Mouse (Mus musculus): ENCODE data around the gene Lrmda. TPM values are rescaled to one million over a fixed set of nuclear protein-coding genes. Genes with fewer than 3 reads are reported as not detected.

Lrmda gene
- polyA plus RNA-seq, 1 experiment from 2014 or later = 0.60 TPM

- H3K4me1 ChIP-seq = peaks cover 10% of the 10 kb centered on the region; the same call in 1 of the 2 replicates
- 69% methylated on average over 7 of the region's 7 CpGs for WGBS
- H3K27ac ChIP-seq = no peak overlapping the region
- no peaks in the 10 kb centered on the region for H3K9me3 ChIP-seq
- H3K27me3 ChIP-seq (ENCODE audit: insufficient read depth, poor library complexity, severe bottlenecking) = peaks cover 6% of the 10 kb centered on the region; the same call in 1 of the 2 replicates
- no peak for DNase-seq (ENCODE audit: low spot score)
- no peaks in the 10 kb centered on the region for H3K36me3 ChIP-seq
- no peak overlapping the region for H3K4me3 ChIP-seq
These were observed 304.2 kb downstream of the Lrmda start for GRCm38 (mm10) chr14:22323530-22324292.

- Histone ChIP-seq H3K27me3 (ENCODE audit: insufficient read depth, poor library complexity, severe bottlenecking) (peaks cover 6% of the 10 kb centered on the region; the same call in 1 of the 2 replicates), H3K4me1 (peaks cover 10% of the 10 kb centered on the region; the same call in 1 of the 2 replicates), H3K27ac (no peak overlapping the region), H3K36me3 (no peaks in the 10 kb centered on the region), H3K9me3 (no peaks in the 10 kb centered on the region), H3K4me3 (no peak overlapping the region)
- 46% methylated on average over 11 of the region's 11 CpGs for WGBS
- peak; percentile 76 for DNase-seq (ENCODE audit: low spot score)
These were observed 306.9 kb downstream of the Lrmda start for GRCm38 (mm10) chr14:22326218-22326964.

GRCm38 (mm10) chr14:22329191-22329590 lies 309.7 kb downstream of the Lrmda start:
- 77% methylated on average over 3 of the region's 3 CpGs for WGBS
- Histone ChIP-seq H3K27me3 (ENCODE audit: insufficient read depth, poor library complexity, severe bottlenecking) (peaks cover 10% of the 10 kb centered on the region; the same call in 1 of the 2 replicates), H3K9me3 (no peaks in the 10 kb centered on the region), H3K27ac (no peak overlapping the region), H3K4me1 (peaks cover 10% of the 10 kb centered on the region; the same call in 1 of the 2 replicates), H3K4me3 (no peak overlapping the region), H3K36me3 (no peaks in the 10 kb centered on the region)
- no peak for DNase-seq (ENCODE audit: low spot score)

- Histone ChIP-seq H3K9me3 (no peaks in the 10 kb centered on the region), H3K27ac (no peak overlapping the region), H3K4me3 (no peak overlapping the region), H3K36me3 (no peaks in the 10 kb centered on the region), H3K27me3 (ENCODE audit: insufficient read depth, poor library complexity, severe bottlenecking) (0 out of 2 replicates have a peak, but pooled peaks cover 4% of the 10 kb centered on the region), H3K4me1 (peaks cover 7% of the 10 kb centered on the region; the same call in 1 of the 2 replicates)
- 91% methylated on average over 5 of the region's 5 CpGs for WGBS
- DNase-seq (ENCODE audit: low spot score) = no peak
These were observed 315.7 kb downstream of the Lrmda start for GRCm38 (mm10) chr14:22335101-22335820.

GRCm38 (mm10) chr14:22339176-22339575 lies 319.7 kb downstream of the Lrmda start:
- 57% methylated on average over 6 of the region's 6 CpGs for WGBS
- Histone ChIP-seq H3K4me1 (peaks cover 7% of the 10 kb centered on the region; the same call in 1 of the 2 replicates), H3K27ac (no peak overlapping the region), H3K27me3 (ENCODE audit: insufficient read depth, poor library complexity, severe bottlenecking) (no peaks in the 10 kb centered on the region), H3K9me3 (no peaks in the 10 kb centered on the region), H3K4me3 (no peak overlapping the region), H3K36me3 (no peaks in the 10 kb centered on the region)
- no peak for DNase-seq (ENCODE audit: low spot score)

GRCm38 (mm10) chr14:22343357-22343756 lies 323.8 kb downstream of the Lrmda start:
- H3K27ac ChIP-seq = no peak overlapping the region
- H3K9me3 ChIP-seq = no peaks in the 10 kb centered on the region
- H3K4me3 ChIP-seq = no peak overlapping the region
- H3K36me3 ChIP-seq = no peaks in the 10 kb centered on the region
- WGBS = 49% methylated on average over 4 of the region's 4 CpGs
- peaks cover 3% of the 10 kb centered on the region; the same call in 1 of the 2 replicates for H3K27me3 ChIP-seq (ENCODE audit: insufficient read depth, poor library complexity, severe bottlenecking)
- DNase-seq (ENCODE audit: low spot score) = no peak
- H3K4me1 ChIP-seq = peaks cover 7% of the 10 kb centered on the region; the same call in 1 of the 2 replicates

GRCm38 (mm10) chr14:22345248-22345647 lies 325.7 kb downstream of the Lrmda start:
- no peak overlapping the region for H3K27ac ChIP-seq
- no peaks in the 10 kb centered on the region for H3K4me1 ChIP-seq
- no peak overlapping the region for H3K4me3 ChIP-seq
- H3K36me3 ChIP-seq = no peaks in the 10 kb centered on the region
- H3K9me3 ChIP-seq = no peaks in the 10 kb centered on the region
- WGBS = 85% methylated on average over 8 of the region's 8 CpGs
- no peak for DNase-seq (ENCODE audit: low spot score)
- peaks cover 3% of the 10 kb centered on the region; the same call in 1 of the 2 replicates for H3K27me3 ChIP-seq (ENCODE audit: insufficient read depth, poor library complexity, severe bottlenecking)

- 84% methylated on average over 5 of the region's 5 CpGs for WGBS
- Histone ChIP-seq H3K4me1 (no peaks in the 10 kb centered on the region), H3K27me3 (ENCODE audit: insufficient read depth, poor library complexity, severe bottlenecking) (peaks cover 8% of the 10 kb centered on the region; the same call in 1 of the 2 replicates), H3K4me3 (no peak overlapping the region), H3K27ac (no peak overlapping the region), H3K9me3 (no peaks in the 10 kb centered on the region), H3K36me3 (no peaks in the 10 kb centered on the region)
- no peak for DNase-seq (ENCODE audit: low spot score)
These were observed 334.1 kb downstream of the Lrmda start for GRCm38 (mm10) chr14:22353626-22354025.

- H3K27ac ChIP-seq = no peak overlapping the region
- peaks cover 8% of the 10 kb centered on the region; the same call in 1 of the 2 replicates for H3K27me3 ChIP-seq (ENCODE audit: insufficient read depth, poor library complexity, severe bottlenecking)
- H3K4me1 ChIP-seq = no peaks in the 10 kb centered on the region
- no peaks in the 10 kb centered on the region for H3K9me3 ChIP-seq
- DNase-seq (ENCODE audit: low spot score) = no peak
- no peak overlapping the region for H3K4me3 ChIP-seq
- no peaks in the 10 kb centered on the region for H3K36me3 ChIP-seq
- 68% methylated on average over 15 of the region's 15 CpGs for WGBS
These were observed 335.5 kb downstream of the Lrmda start for GRCm38 (mm10) chr14:22354769-22355574.

- no peaks in the 10 kb centered on the region for H3K9me3 ChIP-seq
- peaks cover 8% of the 10 kb centered on the region; the same call in 1 of the 2 replicates for H3K27me3 ChIP-seq (ENCODE audit: insufficient read depth, poor library complexity, severe bottlenecking)
- no peaks in the 10 kb centered on the region for H3K36me3 ChIP-seq
- H3K4me3 ChIP-seq = no peak overlapping the region
- H3K4me1 ChIP-seq = no peaks in the 10 kb centered on the region
- 73% methylated on average over 9 of the region's 9 CpGs for WGBS
- DNase-seq (ENCODE audit: low spot score) = no peak
- H3K27ac ChIP-seq = no peak overlapping the region
These were observed 338.5 kb downstream of the Lrmda start for GRCm38 (mm10) chr14:22357991-22358503.

- Histone ChIP-seq H3K36me3 (no peaks in the 10 kb centered on the region), H3K4me1 (no peaks in the 10 kb centered on the region), H3K27me3 (ENCODE audit: insufficient read depth, poor library complexity, severe bottlenecking) (no peaks in the 10 kb centered on the region; the same call in 1 of the 2 replicates), H3K4me3 (no peak overlapping the region), H3K27ac (no peak overlapping the region), H3K9me3 (no peaks in the 10 kb centered on the region)
- 80% methylated on average over 6 of the region's 6 CpGs for WGBS
- DNase-seq (ENCODE audit: low spot score) = no peak
These were observed 344.7 kb downstream of the Lrmda start for GRCm38 (mm10) chr14:22364010-22364748.

All from heart, embryonic 10.5 days (tissue).